Mouse (Mus musculus): Measurements from ENCODE around the gene Dhrs13. TPM values are rescaled to one million over a fixed set of nuclear protein-coding genes. Genes with fewer than 3 reads are reported as not detected.

The Dhrs13 gene
- total RNA-seq, 2 experiments from 2014 or later = 3.9 to 5.0 TPM

DNA sequence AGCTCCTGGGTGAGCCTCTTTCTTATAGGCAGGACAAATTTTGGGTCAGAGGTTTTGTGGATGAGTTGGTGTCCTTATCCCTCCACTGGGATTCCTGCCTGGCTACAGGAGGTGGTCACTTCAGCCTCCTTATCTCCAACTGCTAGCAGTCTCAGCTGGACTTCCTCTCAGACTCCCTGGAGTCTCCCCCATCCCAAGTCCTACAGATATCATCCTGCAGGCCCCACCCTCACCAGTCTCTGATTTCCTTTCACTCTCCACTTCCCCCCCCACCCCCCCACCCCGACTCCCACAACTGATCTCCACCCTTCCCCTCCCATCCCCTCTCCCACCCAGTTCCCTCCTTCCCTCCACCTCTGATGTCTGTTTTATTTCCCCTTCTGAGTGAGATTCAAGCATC lies 51.5 kb downstream of the Dhrs13 start:
- intact Hi-C loops (cut with DNase I) = loop anchor here (5.0 kb wide), 1 partner anchor 79 kb away; no protein-coding TSS in a partner anchor
- no peak for DNase-seq

DNA sequence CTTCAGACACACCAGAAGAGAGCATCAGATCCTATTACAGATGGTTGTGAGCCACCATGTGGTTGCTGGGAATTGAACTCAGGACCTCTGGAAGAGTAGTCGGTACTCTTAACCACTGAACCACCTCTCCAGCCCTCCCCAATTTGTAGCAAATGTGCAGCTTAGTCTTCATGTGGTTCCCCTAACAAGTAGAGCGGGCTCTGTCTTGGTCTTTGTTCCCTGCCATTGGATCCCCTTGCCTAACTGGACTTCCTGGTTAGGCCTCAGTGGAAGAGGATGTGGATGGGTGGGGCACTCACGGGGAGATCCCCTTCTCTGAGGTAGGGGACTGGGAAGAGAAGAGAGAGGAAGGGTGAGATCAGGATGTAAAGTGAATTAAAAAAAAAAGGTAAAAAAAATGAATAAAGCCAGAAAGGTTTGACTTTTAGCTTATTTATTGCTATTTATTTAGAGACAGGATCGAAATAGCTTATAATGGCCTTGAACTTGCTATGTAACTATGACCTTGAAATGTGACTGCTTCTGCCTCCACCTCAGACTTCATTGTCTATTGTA lies 54.9 kb downstream of the Dhrs13 start:
- DNase-seq = no peak
- intact Hi-C loops (cut with DNase I) = no loop called here

Small RNA genes within 50 kb of the gene (microRNA-seq; reads per million reads assigned to microRNA genes)
- gene Mir144 (ENCODE audit: borderline number of aligned reads in 2 of 2) (192 to 5,107 reads per million in 2 experiments), gene Mir451a (ENCODE audit: borderline number of aligned reads in 2 of 2) (0 reads per million in 2 experiments), gene Mir451b (ENCODE audit: borderline number of aligned reads in 2 of 2) (0 reads per million in 2 experiments)

Other genes with a start within 250 kb of the Dhrs13 start
- gene Gm10277, start 244.5 kb upstream of the Dhrs13 start, total RNA-seq (2021) = not detected
- gene Pipox, start 138.2 kb upstream of the Dhrs13 start, total RNA-seq (2021) = under 1 TPM; 0.53 to 0.89 TPM
- gene Sez6, start 101.5 kb upstream of the Dhrs13 start, total RNA-seq (2021) = under 1 TPM; 0.16 to 0.44 TPM
- 10 to 100 TPM; 23.2 to 31.5 TPM for gene Phf12, start 49.5 kb upstream of the Dhrs13 start, total RNA-seq (2021)
- 10 to 100 TPM; 63.5 to 64.3 TPM for gene Flot2, start 5.7 kb downstream of the Dhrs13 start, total RNA-seq (2021)
- 10 to 100 TPM; 26.2 to 28.4 TPM for gene Eral1, start 48.1 kb downstream of the Dhrs13 start, total RNA-seq (2021)
- gene Fam222b, start 62.4 kb downstream of the Dhrs13 start, total RNA-seq (2021) = 10 to 100 TPM; 11.7 to 12.3 TPM
- 1 to 10 TPM; 6.1 to 7.0 TPM for gene Traf4, start 133.3 kb downstream of the Dhrs13 start, total RNA-seq (2021)
- 1 to 10 TPM; 2.2 to 3.4 TPM for gene Nek8, start 144.4 kb downstream of the Dhrs13 start, total RNA-seq (2021)
- gene Tlcd1, start 144.4 kb downstream of the Dhrs13 start, total RNA-seq (2021) = 1 to 10 TPM; 6.1 to 7.5 TPM
- gene Rpl23a, start 151.3 kb downstream of the Dhrs13 start, total RNA-seq (2021) = 100 to 1,000 TPM; 805 to 853 TPM
- 10 to 100 TPM in 1 of 2 experiments, 1 to 10 TPM in 1; 10.0 to 13.2 TPM for gene Rab34, start 156.2 kb downstream of the Dhrs13 start, total RNA-seq (2021)
- under 1 TPM; 0.50 to 0.70 TPM for gene Proca1, start 161.1 kb downstream of the Dhrs13 start, total RNA-seq (2021)
- gene Sdf2, start 213.5 kb downstream of the Dhrs13 start, total RNA-seq (2021) = 10 to 100 TPM; 47.4 to 47.7 TPM
- gene Supt6, start 213.7 kb downstream of the Dhrs13 start, total RNA-seq (2021) = 10 to 100 TPM; 28.4 to 29.6 TPM
- 100 to 1,000 TPM; 187 to 210 TPM for gene 2610507B11Rik, start 229.5 kb downstream of the Dhrs13 start, total RNA-seq (2021)

Measured in heart, postnatal 36 days (tissue).